Mouse (Mus musculus) induced T-regulatory cell, adult 2 months (primary cell): ENCODE data around the gene Bcl11a.

Source experiments
- DNase-seq: peaks from one replicate; pipeline ENCODE4 v3.0.0-alpha.2; 2012; ENCODE audit warnings: low read depth

Bcl11a gene

GRCm38 (mm10) chr11:24203489-24203888 lies 125.6 kb downstream of the Bcl11a start:
- DNase-seq, result no peak

GRCm38 (mm10) chr11:24208951-24209351 lies 131.1 kb downstream of the Bcl11a start:
- no peak for DNase-seq

GRCm38 (mm10) chr11:24214509-24215134 lies 136.8 kb downstream of the Bcl11a start:
- no peak for DNase-seq

- no peak for DNase-seq
Observed at GRCm38 (mm10) chr11:24217741-24218333, 140.0 kb downstream of the Bcl11a start.

- DNase-seq, result no peak
Observed at GRCm38 (mm10) chr11:24221601-24222307, 143.9 kb downstream of the Bcl11a start.
